Comparison of ENCODE assay signal across 8 mouse cellular contexts in genomic region chr9:66275267-66275991, GRCm38 (mm10).
DNase-seq lines count a peak whose midpoint lies in the region; ATAC-seq and TF ChIP-seq lines count a peak whose summit lies in the region.

No protein-coding gene starts in this region.

- peak overlapping the region; percentile 47 for H3K4me2 ChIP-seq in intestine, embryonic 15.5 days (replicated peaks)
- peak overlapping the region; percentile 51 for H3K4me2 ChIP-seq in stomach, postnatal 0 days (replicated peaks; ENCODE audit: low read depth)

- WGBS in intestine, embryonic 15.5 days = 24% methylated on average over 15 of the region's 15 CpGs
- under 1% methylated on average over 15 of the region's 15 CpGs for WGBS in midbrain, embryonic 10.5 days
- 11% methylated on average over 15 of the region's 15 CpGs for WGBS in stomach, postnatal 0 days

- no peaks in the 10 kb centered on the region for H3K36me3 ChIP-seq in intestine, embryonic 15.5 days
- H3K36me3 ChIP-seq in midbrain, embryonic 10.5 days = no peaks in the 10 kb centered on the region
- H3K36me3 ChIP-seq in stomach, postnatal 0 days (ENCODE audit: control insufficient read depth, insufficient read depth, low read length) = no peaks in the 10 kb centered on the region

- H3K9me3 ChIP-seq in intestine, embryonic 15.5 days = no peaks in the 10 kb centered on the region
- no peaks in the 10 kb centered on the region for H3K9me3 ChIP-seq in midbrain, embryonic 10.5 days (replicated peaks)
- no peaks in the 10 kb centered on the region for H3K9me3 ChIP-seq in stomach, postnatal 0 days (ENCODE audit: control insufficient read depth, low read length)

- DNase-seq in R1 (ENCODE audit: low read depth, low spot score) = peak; percentile 83
- peak; percentile 66 to 80 for DNase-seq in cerebellum, postnatal 10 days
- peak; percentile 35 to 46 for DNase-seq in frontal cortex, postnatal 25 days (ENCODE audit: low spot score in 2 of 2)
- DNase-seq in left cerebral cortex, adult 8-10 months (ENCODE audit: low spot score in 2 of 2) = peak; percentile 38 to 71
- peak; percentile 57 for DNase-seq in midbrain, embryonic 10.5 days (ENCODE audit: low spot score)
- DNase-seq in stomach, postnatal 0 days (ENCODE audit: low spot score) = no peak
- DNase-seq in spleen, postnatal 14 days (ENCODE audit: low spot score in 2 of 2) = no peak

- TF ChIP-seq CTCF in stomach, postnatal 0 days (IDR thresholded peaks at IDR 0.05; ENCODE audit: low read depth) = no peak

- H3K4me1 ChIP-seq in intestine, embryonic 15.5 days (replicated peaks) = peaks cover 20% of the 10 kb centered on the region
- H3K4me1 ChIP-seq in midbrain, embryonic 10.5 days = peaks cover 38% of the 10 kb centered on the region
- H3K4me1 ChIP-seq in stomach, postnatal 0 days (replicated peaks; ENCODE audit: control insufficient read depth, insufficient read depth) = peaks cover 9% of the 10 kb centered on the region

- no peak for TF ChIP-seq EP300 in stomach, postnatal 0 days (optimal IDR thresholded peaks at IDR 0.05)

- H3K27me3 ChIP-seq in intestine, embryonic 15.5 days (replicated peaks) = no peaks in the 10 kb centered on the region
- H3K27me3 ChIP-seq in midbrain, embryonic 10.5 days (ENCODE audit: low read depth, poor library complexity, severe bottlenecking) = peaks cover 23% of the 10 kb centered on the region
- H3K27me3 ChIP-seq in stomach, postnatal 0 days (ENCODE audit: control insufficient read depth, insufficient read depth, low read length) = no peaks in the 10 kb centered on the region

- H3K27ac ChIP-seq in intestine, embryonic 15.5 days = peak overlapping the region; percentile 67
- peak overlapping the region; percentile 77 for H3K27ac ChIP-seq in midbrain, embryonic 10.5 days (replicated peaks)
- peak overlapping the region; percentile 81 for H3K27ac ChIP-seq in stomach, postnatal 0 days (replicated peaks)

- H3K4me3 ChIP-seq in intestine, embryonic 15.5 days (replicated peaks) = no peak overlapping the region
- peak overlapping the region; percentile 44 for H3K4me3 ChIP-seq in midbrain, embryonic 10.5 days
- H3K4me3 ChIP-seq in stomach, postnatal 0 days (ENCODE audit: low read depth, low read length) = peak overlapping the region; percentile 3; the same call in 1 of the 2 replicates

- ATAC-seq in intestine, embryonic 15.5 days = 0 out of 2 replicates have a peak, but pooled peaks have one; percentile 53
- ATAC-seq in stomach, postnatal 0 days (ENCODE audit: low FRiP score, low TSS enrichment) = peak; percentile 46; the same call in 1 of the 2 replicates

- no peak overlapping the region for H3K9ac ChIP-seq in intestine, embryonic 15.5 days
- 0 out of 2 replicates have a peak overlapping the region, but pooled peaks have one; percentile 27 for H3K9ac ChIP-seq in stomach, postnatal 0 days (ENCODE audit: low read length)

Comparison
In these comparisons a context has a peak if more than half of its experiments do, and no peak if none do; other contexts are left out.
1. DNase-seq: peak in R1 (single experiment), cerebellum, postnatal 10 days (2 of 2), frontal cortex, postnatal 25 days (2 of 2), left cerebral cortex, adult 8-10 months (2 of 2) and midbrain, embryonic 10.5 days (single experiment); none in stomach, postnatal 0 days (single experiment) and spleen, postnatal 14 days (0 of 2).
2. Peak in every context shown above with its lines, with median percentiles within 50 percentile points of each other: H3K27ac ChIP-seq.